Mouse (Mus musculus) neural tube, embryonic 12.5 days (tissue): ENCODE measurements around the gene 6430531B16Rik. TPM values are rescaled to one million over a fixed set of nuclear protein-coding genes. Genes with fewer than 3 reads are reported as not detected.

Experiments
- microRNA counts: library from miRNA; unstranded; fragments of <30 nt; microRNA quantifications from one replicate; lab custom pipeline; 2017
- microRNA-seq: library from miRNA; unstranded; fragments of <30 nt; microRNA quantifications from one replicate; pipeline ENCODE4, GENCODE M21; 2017
- polyA plus RNA-seq: library from polyadenylated mRNA; unstranded; fragments of >200 nt; fragmentation: Nextera tagmentation; extraction: Ambion mirVana; gene quantifications from 2 replicates; pipeline ENCODE4 v1.2.1, GENCODE M21; 2016

The 6430531B16Rik gene
- polyA plus RNA-seq, 1 experiment from 2014 or later: 0.34 TPM

MicroRNA genes within 50 kb of the gene (microRNA counts, 519-probe panel; counts per million panel counts)
- microRNA mmu-miR-202-3p (lab: Ali Mortazavi, UCI): 342 counts per million, percentile 67 among the panel's probes with 10 or more counts
- 342 counts per million, percentile 67 among the panel's probes with 10 or more counts for microRNA mmu-miR-202-5p (lab: Ali Mortazavi, UCI)

Small RNA genes lying within 50 kb of the gene (microRNA-seq; reads per million reads assigned to microRNA genes)
- gene Mir202: 0.66 reads per million
- 0.66 reads per million for gene Mir7062
- gene mmu-mir-7686: not detected

Other genes with a start within 250 kb of the 6430531B16Rik start
- 20.0 and 21.0 TPM in 2 replicates for gene Adgra1, start 144.6 kb downstream of the 6430531B16Rik start, polyA plus RNA-seq
- 2.7 and 3.1 TPM in 2 replicates for gene Kndc1, start 84.1 kb downstream of the 6430531B16Rik start, polyA plus RNA-seq
- not detected in 2 replicates for gene Utf1, start 35.0 kb downstream of the 6430531B16Rik start, polyA plus RNA-seq
- 3.6 and 3.9 TPM in 2 replicates for gene Adam8, start 13.8 kb upstream of the 6430531B16Rik start, polyA plus RNA-seq
- gene Zfp511, start 57.6 kb upstream of the 6430531B16Rik start, polyA plus RNA-seq: 49.2 and 54.8 TPM in 2 replicates
- gene Tubgcp2, start 57.9 kb upstream of the 6430531B16Rik start, polyA plus RNA-seq: 62.5 and 65.1 TPM in 2 replicates
- gene Msx3, start 70.3 kb upstream of the 6430531B16Rik start, polyA plus RNA-seq: 81.6 and 95.9 TPM in 2 replicates
- 25.5 and 28.4 TPM in 2 replicates for gene Caly, start 103.8 kb upstream of the 6430531B16Rik start, polyA plus RNA-seq
- gene Prap1, start 114.6 kb upstream of the 6430531B16Rik start, polyA plus RNA-seq: not detected in 2 replicates
- gene Fuom, start 123.7 kb upstream of the 6430531B16Rik start, polyA plus RNA-seq: 22.3 and 23.9 TPM in 2 replicates
- 13.1 and 13.2 TPM in 2 replicates for gene Paox, start 137.0 kb upstream of the 6430531B16Rik start, polyA plus RNA-seq
- 136 and 139 TPM in 2 replicates for gene Echs1, start 137.7 kb upstream of the 6430531B16Rik start, polyA plus RNA-seq
- 24.2 and 26.0 TPM in 2 replicates for gene Mtg1, start 158.8 kb upstream of the 6430531B16Rik start, polyA plus RNA-seq
- 3.7 and 4.3 TPM in 2 replicates for gene Sprn, start 176.1 kb upstream of the 6430531B16Rik start, polyA plus RNA-seq
- not detected in 2 replicates for gene Olfr522, start 186.0 kb upstream of the 6430531B16Rik start, polyA plus RNA-seq
- gene Olfr523, start 194.5 kb upstream of the 6430531B16Rik start, polyA plus RNA-seq: not detected in 2 replicates
- gene Olfr524, start 227.2 kb upstream of the 6430531B16Rik start, polyA plus RNA-seq: not detected in 2 replicates
- not detected in 2 replicates for gene Cd163l1, start 239.5 kb upstream of the 6430531B16Rik start, polyA plus RNA-seq